Mouse (Mus musculus) kidney, adult 2 months (tissue): ENCODE results near the gene Scn7a.

Experiments used
- CTCF ChIP-seq: fragments of 200-500 bp; conservative IDR thresholded peaks from 2 replicates; pipeline ENCODE4 v1.5.1; 2011; ENCODE audit warnings: low read depth, mild to moderate bottlenecking, control low read depth, low read length, moderate library complexity, mixed read lengths; ENCODE audit not compliant: insufficient read depth, insufficient read length
- POLR2A ChIP-seq: fragments of 200-500 bp; IDR thresholded peaks from one replicate; pipeline ENCODE4 v1.6.1; 2011; ENCODE audit warnings: low read depth, low read length, control low read depth

DNA sequence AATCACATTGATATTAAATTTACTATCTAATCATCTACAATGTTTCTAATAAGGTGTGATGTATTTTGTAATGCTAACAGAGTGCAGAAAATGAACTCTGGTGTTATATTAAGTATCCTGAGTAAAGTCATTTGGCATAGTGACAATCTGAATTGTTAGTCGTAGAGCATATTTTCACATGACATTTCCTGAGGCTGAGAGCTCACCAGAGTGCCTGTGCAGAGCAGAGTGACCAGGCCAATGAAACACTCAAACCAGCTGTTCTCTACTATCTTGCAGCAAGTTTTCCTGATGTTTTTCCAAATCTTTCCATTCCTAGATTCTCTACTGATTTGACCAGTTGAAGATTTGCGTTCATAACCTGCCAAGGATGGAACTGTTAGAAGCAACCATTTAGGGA, 92.4 kb downstream of the Scn7a start:
- TF ChIP-seq CTCF (no peak), POLR2A (no peak)
